Mouse (Mus musculus): ENCODE results near the gene Tmem221. TPM values are rescaled to one million over a fixed set of nuclear protein-coding genes. Genes with fewer than 3 reads are reported as not detected.
"Not testable (repeated sequence)": the region's sequence is repeated elsewhere in the genome, so short reads cannot be mapped to it uniquely, and the experiment has no call there.

Tmem221 gene
- polyA plus RNA-seq, 1 experiment from 2014 or later: 0.15 TPM

- DNase-seq (ENCODE audit: low spot score); H3K27ac ChIP-seq (ENCODE audit: low read depth, low read length); ATAC-seq (replicated peaks; ENCODE audit: low FRiP score); H3K36me3 ChIP-seq (ENCODE audit: control insufficient read depth, insufficient read depth, low read length); H3K9ac ChIP-seq (ENCODE audit: low read length); H3K4me1 ChIP-seq (replicated peaks; ENCODE audit: control insufficient read depth, insufficient read depth, low read length); H3K4me3 ChIP-seq (ENCODE audit: low read depth, low read length); H3K9me3 ChIP-seq (ENCODE audit: control insufficient read depth, low read length); H3K4me2 ChIP-seq (ENCODE audit: low read depth, low read length, severe bottlenecking); H3K27me3 ChIP-seq (ENCODE audit: control insufficient read depth, insufficient read depth, low read length): not testable (repeated sequence)
- WGBS: 73% methylated on average over 5 of the region's 12 CpGs
Measured at GRCm38 (mm10) chr8:71530735-71531467, 27.8 kb downstream of the Tmem221 start.

- Histone ChIP-seq H3K4me2 (ENCODE audit: low read depth, low read length, severe bottlenecking) (no peak overlapping the region), H3K4me3 (ENCODE audit: low read depth, low read length) (no peak overlapping the region), H3K9me3 (ENCODE audit: control insufficient read depth, low read length) (no peaks in the 10 kb centered on the region), H3K36me3 (ENCODE audit: control insufficient read depth, insufficient read depth, low read length) (no peaks in the 10 kb centered on the region), H3K4me1 (replicated peaks; ENCODE audit: control insufficient read depth, insufficient read depth, low read length) (no peaks in the 10 kb centered on the region; the same call in 1 of the 2 replicates), H3K9ac (ENCODE audit: low read length) (no peak overlapping the region), H3K27me3 (ENCODE audit: control insufficient read depth, insufficient read depth, low read length) (peaks cover 22% of the 10 kb centered on the region), H3K27ac (ENCODE audit: low read depth, low read length) (no peak overlapping the region)
- DNase-seq (ENCODE audit: low spot score) (no peak), ATAC-seq (replicated peaks; ENCODE audit: low FRiP score) (no peak)
- WGBS: 87% methylated on average over 11 of the region's 11 CpGs
Measured at GRCm38 (mm10) chr8:71528362-71529073, 30.2 kb downstream of the Tmem221 start.

- H3K36me3 ChIP-seq (ENCODE audit: control insufficient read depth, insufficient read depth, low read length): no peaks in the 10 kb centered on the region
- no peak overlapping the region for H3K27ac ChIP-seq (ENCODE audit: low read depth, low read length)
- no peak overlapping the region for H3K4me2 ChIP-seq (ENCODE audit: low read depth, low read length, severe bottlenecking)
- H3K9me3 ChIP-seq (ENCODE audit: control insufficient read depth, low read length): no peaks in the 10 kb centered on the region
- ATAC-seq (replicated peaks; ENCODE audit: low FRiP score) (no peak), DNase-seq (ENCODE audit: low spot score) (no peak)
- WGBS: 61% methylated on average over 3 of the region's 3 CpGs
- peaks cover 24% of the 10 kb centered on the region for H3K27me3 ChIP-seq (ENCODE audit: control insufficient read depth, insufficient read depth, low read length)
- H3K9ac ChIP-seq (ENCODE audit: low read length): no peak overlapping the region
- no peaks in the 10 kb centered on the region; the same call in 1 of the 2 replicates for H3K4me1 ChIP-seq (replicated peaks; ENCODE audit: control insufficient read depth, insufficient read depth, low read length)
- no peak overlapping the region for H3K4me3 ChIP-seq (ENCODE audit: low read depth, low read length)
Measured at GRCm38 (mm10) chr8:71527162-71527870, 31.4 kb downstream of the Tmem221 start.

- under 1% methylated on average over 6 of the region's 6 CpGs for WGBS
- Histone ChIP-seq H3K4me3 (ENCODE audit: low read depth, low read length) (no peak overlapping the region), H3K4me2 (ENCODE audit: low read depth, low read length, severe bottlenecking) (no peak overlapping the region), H3K36me3 (ENCODE audit: control insufficient read depth, insufficient read depth, low read length) (no peaks in the 10 kb centered on the region), H3K9me3 (ENCODE audit: control insufficient read depth, low read length) (no peaks in the 10 kb centered on the region), H3K27ac (ENCODE audit: low read depth, low read length) (no peak overlapping the region), H3K4me1 (replicated peaks; ENCODE audit: control insufficient read depth, insufficient read depth, low read length) (no peaks in the 10 kb centered on the region; the same call in 1 of the 2 replicates), H3K27me3 (ENCODE audit: control insufficient read depth, insufficient read depth, low read length) (peaks cover 24% of the 10 kb centered on the region), H3K9ac (ENCODE audit: low read length) (no peak overlapping the region)
- no peak for ATAC-seq (replicated peaks; ENCODE audit: low FRiP score)
- no peak for DNase-seq (ENCODE audit: low spot score)
Measured at GRCm38 (mm10) chr8:71526272-71526671, 32.4 kb downstream of the Tmem221 start.

- no peaks in the 10 kb centered on the region for H3K9me3 ChIP-seq (ENCODE audit: control insufficient read depth, low read length)
- peak within 1 kb of the TSS; percentile 29; the same call in 1 of the 2 replicates for H3K4me2 ChIP-seq (ENCODE audit: low read depth, low read length, severe bottlenecking)
- no peaks in the 10 kb centered on the region; the same call in 1 of the 2 replicates for H3K4me1 ChIP-seq (replicated peaks; ENCODE audit: control insufficient read depth, insufficient read depth, low read length)
- ATAC-seq (replicated peaks; ENCODE audit: low FRiP score) (no peak), DNase-seq (ENCODE audit: low spot score) (peak; percentile 62)
- 8% methylated on average over 46 of the region's 46 CpGs for WGBS
- no peak within 1 kb of the TSS for H3K27ac ChIP-seq (ENCODE audit: low read depth, low read length)
- H3K9ac ChIP-seq (ENCODE audit: low read length): no peak within 1 kb of the TSS
- peaks cover 24% of the 10 kb centered on the region for H3K27me3 ChIP-seq (ENCODE audit: control insufficient read depth, insufficient read depth, low read length)
- H3K36me3 ChIP-seq (ENCODE audit: control insufficient read depth, insufficient read depth, low read length): no peaks in the 10 kb centered on the region
- H3K4me3 ChIP-seq (ENCODE audit: low read depth, low read length): peak within 1 kb of the TSS; percentile 11; the same call in 1 of the 2 replicates
Measured at GRCm38 (mm10) chr8:71525226-71526050, 33.2 kb downstream of the Tmem221 start, which contains the start of gene Ccdc194. Gene Ccdc194 (minus strand): TSS chr8:71525711.

- Histone ChIP-seq H3K9ac (ENCODE audit: low read length) (no peak overlapping the region), H3K27me3 (ENCODE audit: control insufficient read depth, insufficient read depth, low read length) (peaks cover 23% of the 10 kb centered on the region)
Measured at GRCm38 (mm10) chr8:71521634-71522033, 37.0 kb downstream of the Tmem221 start.

GRCm38 (mm10) chr8:71519037-71519825 is 39.4 kb downstream of the Tmem221 start:
- peak; percentile 76 for DNase-seq (ENCODE audit: low spot score)
- not testable (repeated sequence) for H3K36me3 ChIP-seq (ENCODE audit: control insufficient read depth, insufficient read depth, low read length); H3K9ac ChIP-seq (ENCODE audit: low read length); H3K4me3 ChIP-seq (ENCODE audit: low read depth, low read length); H3K27me3 ChIP-seq (ENCODE audit: control insufficient read depth, insufficient read depth, low read length); H3K4me2 ChIP-seq (ENCODE audit: low read depth, low read length, severe bottlenecking); H3K27ac ChIP-seq (ENCODE audit: low read depth, low read length); H3K4me1 ChIP-seq (replicated peaks; ENCODE audit: control insufficient read depth, insufficient read depth, low read length); ATAC-seq (replicated peaks; ENCODE audit: low FRiP score); H3K9me3 ChIP-seq (ENCODE audit: control insufficient read depth, low read length)
- 39% methylated on average over 9 of the region's 10 CpGs for WGBS

More at GRCm38 (mm10) chr8:71521634-71522033, 37.0 kb downstream of the Tmem221 start:
- ATAC-seq (replicated peaks; ENCODE audit: low FRiP score): peak; percentile 78
- Histone ChIP-seq H3K36me3 (ENCODE audit: control insufficient read depth, insufficient read depth, low read length) (no peaks in the 10 kb centered on the region), H3K4me3 (ENCODE audit: low read depth, low read length) (no peak overlapping the region), H3K4me1 (replicated peaks; ENCODE audit: control insufficient read depth, insufficient read depth, low read length) (no peaks in the 10 kb centered on the region; the same call in 1 of the 2 replicates), H3K4me2 (ENCODE audit: low read depth, low read length, severe bottlenecking) (no peak overlapping the region), H3K27ac (ENCODE audit: low read depth, low read length) (no peak overlapping the region), H3K9me3 (ENCODE audit: control insufficient read depth, low read length) (no peaks in the 10 kb centered on the region)
- WGBS: 7% methylated on average over 17 of the region's 17 CpGs
- peak; percentile 96 for DNase-seq (ENCODE audit: low spot score)

Data from forebrain, embryonic 11.5 days (tissue).